Mouse (Mus musculus) liver, embryonic 14.5 days (tissue): ENCODE data around the gene Pbx1.

Source experiments
- CTCF ChIP-seq: IDR thresholded peaks from 2 replicates; pipeline ENCODE4 v1.5.1; 2016; ENCODE audit warnings: antibody characterized with exemption, low read depth, control low read depth
- EP300 ChIP-seq: IDR thresholded peaks from 2 replicates; pipeline ENCODE4 v1.6.1; 2016; ENCODE audit warnings: antibody characterized with exemption, low read depth

GRCm38 (mm10) chr1:168364325-168364724 is 67.7 kb downstream of the Pbx1 start:
- TF ChIP-seq CTCF (no peak), EP300 (no peak)
